Mouse (Mus musculus) ES-Bruce4 (cell line): ENCODE data around the gene Tex19.1. TPM values are rescaled to one million over a fixed set of nuclear protein-coding genes. Genes with fewer than 3 reads are reported as not detected.
A peak's percentile ranks its signal among the peaks of the same experiment; 100 is the strongest.

Source experiments
- H3K27ac ChIP-seq: 2 replicates; pipeline ENCODE4 v1.5.1; 2012; ENCODE audit warnings: low read length, inconsistent platforms; ENCODE audit not compliant: insufficient read depth
- H3K27me3 ChIP-seq: 2 replicates; pipeline ENCODE4 v1.6.1; 2012; ENCODE audit warnings: mild to moderate bottlenecking, low read length, inconsistent platforms; ENCODE audit not compliant: control insufficient read depth, poor library complexity, insufficient read depth, severe bottlenecking
- H3K36me3 ChIP-seq: 2 replicates; pipeline ENCODE4 v1.6.1; 2012; ENCODE audit warnings: inconsistent platforms, mild to moderate bottlenecking, low read length, moderate library complexity; ENCODE audit not compliant: control insufficient read depth, poor library complexity, insufficient read depth, severe bottlenecking
- H3K4me1 ChIP-seq: one replicate; pipeline ENCODE4 v1.8.1; 2011; ENCODE audit warnings: low read length; ENCODE audit not compliant: control insufficient read depth, insufficient read depth
- H3K4me3 ChIP-seq: 2 replicates; pipeline ENCODE4 v1.5.1; 2011; ENCODE audit warnings: low read depth, mild to moderate bottlenecking, low read length
- H3K9ac ChIP-seq: 2 replicates; pipeline ENCODE4 v1.6.1; 2012; ENCODE audit warnings: low read depth, mild to moderate bottlenecking, inconsistent platforms; ENCODE audit not compliant: poor library complexity, severe bottlenecking
- H3K9me3 ChIP-seq: replicated peaks from 2 replicates; pipeline ENCODE4 v1.6.1; 2012; ENCODE audit warnings: mild to moderate bottlenecking, low read length, inconsistent platforms; ENCODE audit not compliant: control insufficient read depth, poor library complexity, insufficient read depth, severe bottlenecking
- CTCF ChIP-seq: IDR thresholded peaks from one replicate; pipeline ENCODE4 v1.8.1; 2011; ENCODE audit warnings: low read depth, low read length
- EP300 ChIP-seq: IDR thresholded peaks from 2 replicates; pipeline ENCODE4 v1.6.1; 2011; ENCODE audit warnings: low read depth, low read length; ENCODE audit not compliant: insufficient read depth
- POLR2A ChIP-seq: IDR thresholded peaks from one replicate; pipeline ENCODE4 v1.8.1; 2011; ENCODE audit warnings: low read length; ENCODE audit not compliant: insufficient read depth
- polyA plus RNA-seq: library from polyadenylated mRNA; stranded (reverse); fragments of >200 nt; gene quantifications from 2 replicates; pipeline ENCODE4 v1.2.4, GENCODE M21; 2011; ENCODE audit warnings: low read depth; ENCODE audit not compliant: missing spikeins, insufficient read depth, insufficient read length

The Tex19.1 gene
- polyA plus RNA-seq, 1 experiment = 29.9 TPM

- TF ChIP-seq CTCF (no peak), EP300 (no peak), POLR2A (no peak)
- H3K9me3 ChIP-seq = no peaks in the 10 kb centered on the region
- no peaks in the 10 kb centered on the region for H3K4me1 ChIP-seq
These were observed 16.3 kb upstream of the Tex19.1 start for GRCm38 (mm10) chr11:121129616-121130015.

GRCm38 (mm10) chr11:121134600-121134999 is 11.3 kb upstream of the Tex19.1 start:
- no peak overlapping the region for H3K9ac ChIP-seq
- H3K9me3 ChIP-seq = no peaks in the 10 kb centered on the region
- TF ChIP-seq CTCF (no peak), POLR2A (no peak), EP300 (no peak)
- no peaks in the 10 kb centered on the region for H3K27me3 ChIP-seq
- no peak overlapping the region for H3K27ac ChIP-seq
- no peak overlapping the region for H3K4me3 ChIP-seq
- H3K36me3 ChIP-seq = no peaks in the 10 kb centered on the region
- no peaks in the 10 kb centered on the region for H3K4me1 ChIP-seq

More at GRCm38 (mm10) chr11:121129616-121130015, 16.3 kb upstream of the Tex19.1 start:
- Histone ChIP-seq H3K27ac (no peak overlapping the region), H3K27me3 (no peaks in the 10 kb centered on the region), H3K36me3 (no peaks in the 10 kb centered on the region), H3K9ac (no peak overlapping the region), H3K4me3 (no peak overlapping the region)

- H3K27ac ChIP-seq = no peak overlapping the region
- no peaks in the 10 kb centered on the region for H3K9me3 ChIP-seq
- H3K4me1 ChIP-seq = no peaks in the 10 kb centered on the region
- H3K9ac ChIP-seq = no peak overlapping the region
- no peaks in the 10 kb centered on the region for H3K36me3 ChIP-seq
- H3K27me3 ChIP-seq = no peaks in the 10 kb centered on the region
- H3K4me3 ChIP-seq = no peak overlapping the region
- TF ChIP-seq CTCF (no peak), POLR2A (no peak), EP300 (no peak)
These were observed 8.3 kb upstream of the Tex19.1 start for GRCm38 (mm10) chr11:121137682-121138081.

GRCm38 (mm10) chr11:121138732-121139131 is 7.2 kb upstream of the Tex19.1 start:
- H3K9me3 ChIP-seq = no peaks in the 10 kb centered on the region
- H3K4me3 ChIP-seq = no peak overlapping the region
- no peaks in the 10 kb centered on the region for H3K4me1 ChIP-seq
- H3K9ac ChIP-seq = no peak overlapping the region
- H3K36me3 ChIP-seq = no peaks in the 10 kb centered on the region
- H3K27me3 ChIP-seq = no peaks in the 10 kb centered on the region
- TF ChIP-seq EP300 (no peak), CTCF (no peak), POLR2A (no peak)
- no peak overlapping the region for H3K27ac ChIP-seq

DNA sequence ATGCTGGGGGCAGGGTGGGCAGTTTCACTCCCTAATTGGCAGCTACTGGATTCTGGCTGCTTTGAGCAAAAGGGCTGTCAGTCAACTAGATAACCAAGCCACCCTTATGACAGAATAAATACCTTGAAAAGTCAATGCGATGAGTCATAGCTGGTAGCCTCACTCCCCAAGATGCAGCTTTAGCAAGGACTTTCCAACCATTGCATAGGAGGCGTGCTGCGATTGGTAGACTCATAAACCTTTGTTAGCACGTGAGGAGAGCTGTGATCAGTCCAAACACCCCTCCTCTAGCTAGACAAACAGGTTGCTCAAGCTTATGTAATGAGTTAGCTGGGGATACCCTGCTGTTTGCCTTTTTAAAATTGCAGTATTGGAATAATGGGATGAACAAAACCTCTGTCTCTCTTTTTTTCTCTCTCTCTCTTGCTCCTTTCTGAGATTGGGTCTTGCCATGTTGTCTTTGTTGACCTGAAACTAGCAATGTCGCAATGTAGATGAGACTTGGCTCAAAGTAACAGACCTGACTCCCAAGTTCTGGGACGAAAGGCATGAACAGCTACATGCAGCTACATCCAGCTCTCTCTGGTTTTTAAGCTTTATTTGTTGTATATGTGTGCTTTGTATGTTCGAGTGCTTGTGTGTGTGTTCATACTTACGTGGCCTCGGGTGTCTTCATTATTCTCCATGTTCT is 2.5 kb upstream of the Tex19.1 start:
- no peaks in the 10 kb centered on the region for H3K27me3 ChIP-seq
- no peaks in the 10 kb centered on the region for H3K4me1 ChIP-seq
- H3K9ac ChIP-seq = no peak overlapping the region
- no peak for TF ChIP-seq POLR2A
- TF ChIP-seq EP300 = no peak
- no peak for TF ChIP-seq CTCF
- H3K36me3 ChIP-seq = no peaks in the 10 kb centered on the region; the same call in 1 of the 2 replicates
- H3K27ac ChIP-seq = no peak overlapping the region
- H3K9me3 ChIP-seq = no peaks in the 10 kb centered on the region
- H3K4me3 ChIP-seq = no peak overlapping the region

GRCm38 (mm10) chr11:121148193-121148592 is 2.2 kb downstream of the Tex19.1 start:
- no peaks in the 10 kb centered on the region for H3K9me3 ChIP-seq
- no peaks in the 10 kb centered on the region for H3K4me1 ChIP-seq
- TF ChIP-seq POLR2A = no peak
- peak; percentile 41 for TF ChIP-seq CTCF

More at GRCm38 (mm10) chr11:121148193-121148592, 2.2 kb downstream of the Tex19.1 start:
- no peak overlapping the region for H3K4me3 ChIP-seq
- no peaks in the 10 kb centered on the region for H3K27me3 ChIP-seq
- H3K36me3 ChIP-seq = no peaks in the 10 kb centered on the region; the same call in 1 of the 2 replicates
- no peak overlapping the region for H3K9ac ChIP-seq
- no peak overlapping the region for H3K27ac ChIP-seq
